In the genomic region with DNA sequence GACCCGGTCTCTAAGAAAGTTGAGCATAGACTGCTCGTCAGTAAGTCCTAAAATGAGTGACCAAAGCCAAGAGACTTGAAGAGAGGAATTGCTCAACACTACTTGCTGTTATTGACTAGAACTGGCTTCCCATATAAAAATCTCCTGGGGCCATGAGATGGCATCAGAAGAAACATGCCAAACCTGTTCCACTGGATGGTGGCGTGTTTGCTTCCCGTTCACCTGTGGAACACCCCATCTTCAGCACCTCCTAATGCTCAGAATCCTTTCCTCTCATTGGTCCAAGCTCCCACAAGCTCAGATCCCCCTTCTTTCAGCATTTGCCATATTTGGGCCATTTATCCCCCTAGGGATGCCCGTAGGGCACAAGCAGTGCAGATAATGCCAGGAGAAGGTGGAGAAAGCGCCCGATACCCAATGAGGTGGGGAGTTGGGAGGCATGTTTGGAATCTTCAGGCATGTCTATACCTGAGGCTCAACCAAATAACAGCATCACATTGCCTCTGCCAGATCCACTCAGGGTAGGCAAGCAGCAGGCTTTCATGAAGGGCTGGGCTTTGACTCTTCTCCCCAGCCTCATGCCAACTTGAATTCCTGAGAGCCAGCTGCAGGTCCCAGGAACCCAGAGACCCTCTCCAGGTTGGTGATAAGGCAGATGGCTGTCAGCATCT, we compare ENCODE assay signal across 11 mouse cellular contexts.
"Had no signal": no experiment of that assay in that cellular context is flagged by ENCODE, and none has a peak within 500 bp of the region (broad histone marks: within the 10 kb centered on the region; RNA-seq: fewer than 3 reads in every experiment).

No protein-coding gene starts in this region.

- H3K27ac ChIP-seq: liver, embryonic 13.5 days; midbrain, embryonic 13.5 days had no signal

- H3K4me2 ChIP-seq: liver, embryonic 13.5 days; midbrain, embryonic 13.5 days had no signal

- ATAC-seq: inflammation-experienced regulatory T-cells, adult 6 months; intestine, postnatal 0 days; liver, postnatal 0 days; midbrain, embryonic 13.5 days had no signal

- H3K9ac ChIP-seq: liver, embryonic 13.5 days; liver, postnatal 0 days; midbrain, embryonic 13.5 days had no signal

- H3K4me3 ChIP-seq: liver, embryonic 13.5 days; midbrain, embryonic 13.5 days had no signal

- DNase-seq: kidney, adult 8-10 months; kidney, postnatal 25 days; liver; liver, embryonic 13.5 days; liver, postnatal 0 days; right cerebral cortex, postnatal 14 days; thymus, adult 2 months; thymus, postnatal 25 days had no signal

- H3K36me3 ChIP-seq: liver, embryonic 13.5 days; midbrain, embryonic 13.5 days had no signal

- H3K27me3 ChIP-seq: midbrain, embryonic 13.5 days had no signal

- H3K9me3 ChIP-seq: liver, embryonic 13.5 days; midbrain, embryonic 13.5 days had no signal
